Mouse (Mus musculus) spleen, adult 2 months (tissue): ENCODE measurements around the gene Cdc14b. TPM values are rescaled to one million over a fixed set of nuclear protein-coding genes. Genes with fewer than 3 reads are reported as not detected.

ENCODE experiments used
- DNase-seq, 2 experiments: peaks; one replicate each; pipeline versions ENCODE4 v3.0.0 to v3.0.0-alpha.2; 2012 to 2021; ENCODE audit warnings: low spot score in 2 of 2, low read depth in 1 of 2
- H3K27ac ChIP-seq: fragments of 200-500 bp; 2 replicates; pipeline ENCODE4 v1.5.1; 2012; ENCODE audit warnings: low read length, inconsistent platforms; ENCODE audit not compliant: insufficient read depth
- H3K27me3 ChIP-seq: fragments of 200-500 bp; 2 replicates; pipeline ENCODE4 v1.6.1; 2012; ENCODE audit warnings: mild to moderate bottlenecking, moderate library complexity, low read length, inconsistent platforms; ENCODE audit not compliant: control insufficient read depth, insufficient read depth
- H3K36me3 ChIP-seq: fragments of 200-500 bp; 2 replicates; pipeline ENCODE4 v1.6.1; 2012; ENCODE audit warnings: mild to moderate bottlenecking, low read length, inconsistent platforms; ENCODE audit not compliant: control insufficient read depth, insufficient read depth
- H3K4me1 ChIP-seq: fragments of 200-500 bp; 2 replicates; pipeline ENCODE4 v1.6.1; 2011; ENCODE audit warnings: inconsistent platforms; ENCODE audit not compliant: control insufficient read depth, insufficient read depth, insufficient read length
- H3K4me3 ChIP-seq: fragments of 200-500 bp; 2 replicates; pipeline ENCODE4 v1.5.1; 2011; ENCODE audit warnings: mild to moderate bottlenecking, inconsistent platforms; ENCODE audit not compliant: insufficient read depth, insufficient read length; ENCODE audit errors: extremely low read depth
- CTCF ChIP-seq: fragments of 200-500 bp; IDR thresholded peaks from 2 replicates; pipeline ENCODE4 v1.5.1; 2011; ENCODE audit warnings: mild to moderate bottlenecking, inconsistent platforms; ENCODE audit not compliant: insufficient read depth, insufficient read length, insufficient replicate concordance; ENCODE audit errors: extremely low read depth
- POLR2A ChIP-seq: fragments of 200-500 bp; IDR thresholded peaks from 2 replicates; pipeline ENCODE4 v1.6.1; 2011; ENCODE audit warnings: low read depth, low read length, inconsistent platforms
- WGBS: fragments of 180-500 bp; shearing (Covaris S2); methylation state at CpG from one replicate; pipeline ENCODE4 v1.1.7; 2018; 5-methylcytosine and 5-hydroxymethylcytosine counted together
- polyA plus RNA-seq: library from polyadenylated mRNA; depleted of rRNA; stranded (reverse); fragments of >200 nt; gene quantifications from 2 replicates; pipeline ENCODE4 v1.2.3, GENCODE M21; 2012

Cdc14b gene
- polyA plus RNA-seq, 1 experiment: 1.5 TPM

GRCm38 (mm10) chr13:64275754-64276127 is 651 bp upstream of the Cdc14b start:
- no peak overlapping the region for H3K27ac ChIP-seq
- H3K4me3 ChIP-seq: peak overlapping the region; percentile 61; the same call in 1 of the 2 replicates
- peaks cover 20% of the 10 kb centered on the region for H3K27me3 ChIP-seq
- H3K4me1 ChIP-seq: peaks cover 9% of the 10 kb centered on the region
- TF ChIP-seq CTCF: no peak
- TF ChIP-seq POLR2A: no peak
- no peak for DNase-seq
- WGBS: 33% methylated on average over 9 of the region's 9 CpGs
- no peaks in the 10 kb centered on the region for H3K36me3 ChIP-seq

GRCm38 (mm10) chr13:64273891-64274844 is 922 bp downstream of the Cdc14b start:
- Histone ChIP-seq H3K4me3 (peak overlapping the region; percentile 61), H3K27me3 (peaks cover 18% of the 10 kb centered on the region), H3K4me1 (peaks cover 9% of the 10 kb centered on the region), H3K27ac (no peak overlapping the region), H3K36me3 (no peaks in the 10 kb centered on the region)
- 1% methylated on average over 95 of the region's 95 CpGs for WGBS
- DNase-seq: peak; percentile 8 to 14
- TF ChIP-seq POLR2A (no peak), CTCF (no peak)

DNA sequence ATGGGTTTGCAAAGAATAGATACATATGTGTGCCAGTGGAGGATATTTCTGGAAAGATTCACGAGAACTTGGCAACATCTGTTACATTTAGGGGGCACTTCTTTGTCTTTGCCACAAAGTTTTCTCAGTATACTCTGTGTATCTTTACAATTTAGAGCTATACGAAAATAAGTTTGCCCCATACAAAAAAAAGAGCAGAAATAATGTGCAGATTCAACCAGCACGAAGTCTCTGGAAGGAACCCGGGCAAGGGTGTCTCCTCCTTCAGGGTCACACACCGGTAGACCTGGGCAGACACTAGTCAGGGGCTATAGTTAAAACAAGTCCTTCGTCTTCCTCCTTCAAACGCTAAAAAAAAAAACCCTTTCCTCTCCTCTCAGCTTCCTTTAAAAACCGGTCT is 1.7 kb downstream of the Cdc14b start:
- H3K4me3 ChIP-seq: no peak overlapping the region
- no peak overlapping the region for H3K27ac ChIP-seq
- 42% methylated on average over 8 of the region's 8 CpGs for WGBS
- no peak for DNase-seq
- H3K36me3 ChIP-seq: no peaks in the 10 kb centered on the region
- TF ChIP-seq POLR2A (no peak), CTCF (no peak)
- H3K27me3 ChIP-seq: peaks cover 18% of the 10 kb centered on the region
- H3K4me1 ChIP-seq: peaks cover 9% of the 10 kb centered on the region

GRCm38 (mm10) chr13:64268384-64268783 is 6.7 kb downstream of the Cdc14b start:
- Histone ChIP-seq H3K36me3 (no peaks in the 10 kb centered on the region), H3K4me3 (no peak overlapping the region), H3K27ac (no peak overlapping the region), H3K27me3 (peaks cover 1% of the 10 kb centered on the region; the same call in 1 of the 2 replicates), H3K4me1 (no peaks in the 10 kb centered on the region)
- no peak for DNase-seq
- TF ChIP-seq POLR2A (no peak), CTCF (no peak)
- WGBS: 87% methylated on average over 4 of the region's 4 CpGs

DNA sequence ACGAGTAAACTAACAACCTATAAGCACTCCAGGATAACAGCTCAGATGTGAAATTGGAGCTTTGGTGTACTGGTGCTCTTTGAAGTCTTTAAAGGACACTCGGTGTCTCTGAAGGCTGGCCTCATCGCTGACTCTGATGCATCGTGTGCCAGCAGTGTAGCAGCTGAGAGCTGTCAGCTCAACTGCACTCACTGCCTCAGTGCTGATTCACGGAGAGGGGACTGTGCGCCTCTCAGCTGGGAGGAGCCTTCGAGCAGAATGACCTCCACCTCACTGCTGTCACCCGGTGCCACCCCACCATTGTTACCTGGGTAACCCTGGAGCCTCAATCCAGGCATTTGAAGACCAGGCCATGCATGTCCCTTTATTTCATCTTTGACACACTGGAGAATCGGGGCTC is 7.9 kb downstream of the Cdc14b start:
- no peak for DNase-seq
- no peak overlapping the region for H3K27ac ChIP-seq
- TF ChIP-seq POLR2A: no peak
- no peak for TF ChIP-seq CTCF
- WGBS: 88% methylated on average over 9 of the region's 9 CpGs
- H3K36me3 ChIP-seq: no peaks in the 10 kb centered on the region
- no peak overlapping the region for H3K4me3 ChIP-seq
- H3K4me1 ChIP-seq: no peaks in the 10 kb centered on the region
- no peaks in the 10 kb centered on the region for H3K27me3 ChIP-seq

GRCm38 (mm10) chr13:64264586-64264985 is 10.5 kb downstream of the Cdc14b start:
- no peaks in the 10 kb centered on the region for H3K36me3 ChIP-seq
- H3K4me3 ChIP-seq: no peak overlapping the region
- 93% methylated on average over 6 of the region's 6 CpGs for WGBS
- TF ChIP-seq CTCF: no peak
- TF ChIP-seq POLR2A: no peak
- H3K27ac ChIP-seq: no peak overlapping the region
- H3K27me3 ChIP-seq: no peaks in the 10 kb centered on the region
- DNase-seq: no peak
- no peaks in the 10 kb centered on the region for H3K4me1 ChIP-seq

- no peak for DNase-seq
- Histone ChIP-seq H3K4me1 (no peaks in the 10 kb centered on the region), H3K36me3 (no peaks in the 10 kb centered on the region), H3K27me3 (no peaks in the 10 kb centered on the region), H3K4me3 (no peak overlapping the region), H3K27ac (no peak overlapping the region)
- WGBS: 95% methylated on average over 7 of the region's 7 CpGs
- TF ChIP-seq CTCF (no peak), POLR2A (no peak)
These were observed 15.2 kb downstream of the Cdc14b start for GRCm38 (mm10) chr13:64259903-64260302.
